Mouse (Mus musculus) cortical plate, adult 2 months (tissue): Measurements from ENCODE around the gene Ptprg. TPM values are rescaled to one million over a fixed set of nuclear protein-coding genes. Genes with fewer than 3 reads are reported as not detected.

Experiments
- H3K27ac ChIP-seq: fragments of 200-500 bp; 2 replicates; pipeline ENCODE4 v1.5.1; 2012; ENCODE audit warnings: low read length, control low read depth, inconsistent platforms; ENCODE audit not compliant: insufficient read depth
- H3K4me1 ChIP-seq: fragments of 200-500 bp; 2 replicates; pipeline ENCODE4 v1.6.1; 2011; ENCODE audit warnings: low read length; ENCODE audit not compliant: control insufficient read depth, insufficient read depth
- H3K4me3 ChIP-seq: fragments of 200-500 bp; 2 replicates; pipeline ENCODE4 v1.5.1; 2011; ENCODE audit warnings: mild to moderate bottlenecking, low read length, control low read depth; ENCODE audit not compliant: insufficient read depth
- CTCF ChIP-seq: fragments of 200-500 bp; IDR thresholded peaks from 2 replicates; pipeline ENCODE4 v1.5.1; 2011; ENCODE audit warnings: mild to moderate bottlenecking, control low read depth, low read length; ENCODE audit not compliant: insufficient read depth; ENCODE audit errors: extremely low read depth
- POLR2A ChIP-seq: fragments of 200-500 bp; IDR thresholded peaks from 2 replicates; pipeline ENCODE4 v1.6.1; 2011; ENCODE audit warnings: mild to moderate bottlenecking, low read length, control low read depth; ENCODE audit not compliant: insufficient read depth; ENCODE audit errors: extremely low read depth
- polyA plus RNA-seq: library from polyadenylated mRNA; depleted of rRNA; stranded (reverse); fragments of >200 nt; gene quantifications from 2 replicates; pipeline ENCODE4 v1.2.3, GENCODE M21; 2012

Ptprg gene
- polyA plus RNA-seq, 1 experiment: 27.9 TPM

DNA sequence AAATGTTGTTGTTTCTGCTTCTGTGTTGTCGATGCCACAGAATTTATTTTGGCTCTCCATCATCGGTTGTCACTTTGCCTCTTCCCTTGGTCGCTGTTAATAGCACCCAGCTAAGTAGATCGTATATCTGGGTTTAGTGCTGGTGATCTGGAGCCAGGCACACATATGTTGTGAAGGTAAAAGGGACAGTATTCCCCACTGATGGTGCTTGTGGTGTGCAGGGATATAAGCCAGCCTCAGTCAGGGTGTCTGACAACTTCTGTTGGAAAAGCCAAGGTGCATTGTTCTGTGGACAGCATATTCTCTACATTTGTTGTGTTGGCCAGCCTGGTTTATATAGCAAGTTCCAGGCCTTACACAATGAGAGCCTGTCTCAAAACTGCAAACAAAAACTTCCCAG lies 428.4 kb downstream of the Ptprg start:
- Histone ChIP-seq H3K4me1 (no peaks in the 10 kb centered on the region), H3K27ac (no peak overlapping the region), H3K4me3 (no peak overlapping the region)
- TF ChIP-seq POLR2A (no peak), CTCF (no peak)

DNA sequence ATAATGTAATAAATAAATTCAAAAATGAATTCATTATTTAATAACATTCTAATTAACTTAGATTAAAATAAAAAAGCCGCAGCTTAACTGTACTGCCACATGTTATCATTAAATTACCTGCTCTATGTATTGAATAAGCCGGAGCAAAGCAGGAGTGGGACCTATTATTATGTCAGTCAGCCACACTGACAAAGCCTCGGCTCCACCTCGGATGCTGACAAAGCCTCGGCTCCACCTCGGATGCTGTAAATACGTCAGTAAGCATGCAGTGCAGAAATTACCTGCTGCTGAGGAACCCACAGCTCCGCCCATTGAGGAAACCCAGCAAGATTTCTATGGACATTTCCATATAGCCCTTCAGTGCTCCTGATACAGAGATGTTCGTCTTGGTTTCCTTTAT lies 429.7 kb downstream of the Ptprg start:
- H3K4me1 ChIP-seq: no peaks in the 10 kb centered on the region
- no peak overlapping the region for H3K4me3 ChIP-seq
- H3K27ac ChIP-seq: no peak overlapping the region
- TF ChIP-seq POLR2A: no peak
- TF ChIP-seq CTCF: no peak

DNA sequence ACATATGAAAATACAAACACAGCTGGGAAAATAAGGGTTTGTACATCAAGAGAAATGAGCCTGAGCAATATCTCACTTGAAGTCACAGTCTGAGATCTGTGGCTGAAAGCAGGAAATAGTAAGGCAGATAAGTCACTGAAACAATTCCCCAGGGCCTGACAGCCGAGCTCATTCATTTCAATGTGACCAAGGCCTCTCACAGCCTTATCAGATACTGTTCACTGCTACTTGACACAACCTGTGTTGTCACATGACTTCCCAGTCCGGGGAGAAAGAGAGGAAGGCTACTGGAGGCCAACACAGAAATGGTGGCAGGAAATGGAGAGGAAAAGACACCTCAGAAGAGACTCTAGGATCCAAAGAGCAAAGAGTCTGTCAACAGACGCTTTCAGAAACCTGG lies 430.8 kb downstream of the Ptprg start:
- TF ChIP-seq CTCF (no peak), POLR2A (no peak)
- Histone ChIP-seq H3K4me3 (no peak overlapping the region), H3K4me1 (no peaks in the 10 kb centered on the region), H3K27ac (no peak overlapping the region)

DNA sequence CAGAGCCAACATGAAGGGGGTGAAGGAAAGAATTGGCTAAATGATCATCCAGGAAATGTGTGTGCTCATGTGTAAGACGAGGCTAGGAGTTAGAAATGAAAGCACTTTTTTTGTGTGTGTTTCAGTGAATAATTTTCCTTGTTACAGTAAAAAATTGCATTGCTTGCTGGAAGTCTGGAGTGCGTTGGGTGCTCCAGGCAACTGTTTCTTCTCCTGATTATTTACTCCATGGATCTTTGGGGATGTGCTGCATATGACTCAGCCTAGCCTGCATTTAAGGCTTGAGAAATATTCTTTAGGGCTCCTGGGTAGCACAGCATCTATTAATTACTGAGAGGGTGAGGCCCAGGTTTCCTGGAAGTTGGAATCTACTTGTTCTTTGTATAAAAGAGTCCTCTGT lies 435.6 kb downstream of the Ptprg start:
- TF ChIP-seq POLR2A: no peak
- Histone ChIP-seq H3K4me3 (no peak overlapping the region), H3K4me1 (no peaks in the 10 kb centered on the region), H3K27ac (no peak overlapping the region)

DNA sequence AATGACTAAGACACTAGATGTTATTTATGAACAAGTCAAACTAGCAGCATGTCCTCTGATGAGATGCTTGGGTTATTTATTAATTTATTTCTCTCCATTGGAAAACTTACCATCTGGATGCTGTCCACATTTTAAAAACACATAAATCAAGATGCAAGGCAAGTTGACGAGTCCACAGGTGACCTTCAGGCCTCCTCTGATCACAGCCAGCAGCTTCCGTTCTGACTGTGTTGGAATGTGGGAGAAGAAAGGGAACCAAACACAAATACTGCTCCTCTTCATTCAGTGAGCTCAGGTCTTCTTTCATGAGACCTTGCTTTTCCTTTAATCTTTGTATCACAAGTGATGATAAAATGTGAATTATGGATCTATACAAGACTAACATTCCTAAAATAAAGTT lies 437.8 kb downstream of the Ptprg start:
- H3K27ac ChIP-seq: no peak overlapping the region
- peaks cover 4% of the 10 kb centered on the region for H3K4me1 ChIP-seq
- TF ChIP-seq POLR2A: no peak
- no peak for TF ChIP-seq CTCF
- H3K4me3 ChIP-seq: no peak overlapping the region

DNA sequence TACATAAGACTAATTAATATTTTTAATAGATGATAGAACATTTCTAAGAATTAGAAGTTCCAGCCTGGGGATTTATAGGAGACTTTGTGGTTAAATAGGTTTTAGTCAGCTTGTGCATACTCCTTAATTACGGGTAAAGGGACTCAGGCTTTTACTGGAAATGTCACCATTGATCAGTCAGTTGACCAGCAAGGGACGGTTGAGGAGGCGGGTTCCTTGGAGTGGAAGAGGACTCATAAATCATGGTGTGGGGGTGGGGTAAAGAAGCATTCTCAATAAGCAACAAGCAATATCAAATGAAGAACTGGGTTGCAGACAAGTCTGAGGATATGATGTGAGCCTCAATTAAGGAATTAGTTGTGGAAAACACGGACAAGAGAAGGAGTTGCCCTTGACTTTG lies 438.8 kb downstream of the Ptprg start:
- H3K4me3 ChIP-seq: no peak overlapping the region
- H3K4me1 ChIP-seq: peaks cover 4% of the 10 kb centered on the region
- TF ChIP-seq CTCF: no peak
- no peak for TF ChIP-seq POLR2A
- H3K27ac ChIP-seq: no peak overlapping the region

DNA sequence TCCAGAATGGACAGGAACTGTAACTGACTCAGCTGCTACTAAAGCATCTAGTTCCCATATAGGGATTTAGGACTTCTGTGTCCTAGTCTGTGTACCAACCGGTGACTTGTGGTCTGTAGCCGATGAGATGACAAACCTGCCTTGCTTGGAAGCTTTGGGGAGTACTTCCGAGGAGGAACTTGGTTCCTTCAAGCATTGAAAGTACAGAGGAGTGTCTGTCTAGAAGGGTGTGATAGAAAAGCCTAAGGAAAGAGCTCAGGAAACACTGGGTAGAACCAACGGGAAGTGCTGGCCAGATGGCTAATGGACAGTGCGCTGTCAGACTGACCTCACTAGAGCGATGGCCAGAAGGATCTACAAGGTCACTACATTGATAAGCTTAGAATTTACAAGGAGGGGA lies 439.2 kb downstream of the Ptprg start:
- TF ChIP-seq CTCF (no peak), POLR2A (no peak)
- no peak overlapping the region for H3K4me3 ChIP-seq
- H3K4me1 ChIP-seq: peaks cover 4% of the 10 kb centered on the region
- H3K27ac ChIP-seq: no peak overlapping the region

DNA sequence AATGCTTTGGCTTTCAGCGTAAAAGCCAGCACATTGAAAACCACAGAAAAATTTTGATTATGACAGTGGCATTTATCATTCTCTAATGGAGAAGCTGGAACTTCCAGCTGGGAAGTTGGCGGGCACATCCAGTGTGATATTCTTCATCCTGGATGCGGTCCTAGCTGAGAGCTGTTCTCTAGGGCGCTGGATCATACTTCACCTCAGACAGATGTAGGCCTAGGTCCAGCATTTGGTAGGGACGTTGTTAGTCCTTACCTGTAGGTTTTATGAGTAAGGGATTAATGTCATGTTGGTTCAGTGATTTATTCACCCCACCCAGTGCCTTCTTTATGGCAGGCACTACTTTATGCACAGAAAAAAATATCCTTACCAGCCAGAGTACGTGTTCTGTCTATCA lies 444.2 kb downstream of the Ptprg start:
- Histone ChIP-seq H3K4me1 (peaks cover 5% of the 10 kb centered on the region), H3K4me3 (no peak overlapping the region), H3K27ac (no peak overlapping the region)
- TF ChIP-seq CTCF (no peak), POLR2A (no peak)

DNA sequence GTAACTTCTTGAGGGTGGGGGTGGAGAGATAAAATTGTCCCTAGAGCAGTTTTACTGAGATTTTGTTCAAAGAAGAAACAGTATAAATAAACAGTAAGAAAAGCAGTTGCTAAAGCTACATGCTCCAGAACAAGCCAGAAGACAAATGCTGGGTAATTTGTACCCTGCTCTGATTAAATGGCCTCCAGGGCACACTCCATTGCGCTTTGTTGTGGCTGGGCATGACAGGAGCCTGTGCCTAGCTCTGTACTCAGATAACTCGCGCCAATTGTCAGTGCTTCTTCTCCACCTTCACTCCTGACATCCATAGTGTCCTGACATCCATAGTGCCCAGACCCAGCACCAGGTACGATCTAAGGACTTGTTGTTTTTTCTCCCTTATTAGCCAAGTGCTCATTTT lies 445.1 kb downstream of the Ptprg start:
- TF ChIP-seq CTCF (no peak), POLR2A (no peak)
- H3K4me3 ChIP-seq: no peak overlapping the region
- H3K27ac ChIP-seq: no peak overlapping the region
- H3K4me1 ChIP-seq: peaks cover 5% of the 10 kb centered on the region

DNA sequence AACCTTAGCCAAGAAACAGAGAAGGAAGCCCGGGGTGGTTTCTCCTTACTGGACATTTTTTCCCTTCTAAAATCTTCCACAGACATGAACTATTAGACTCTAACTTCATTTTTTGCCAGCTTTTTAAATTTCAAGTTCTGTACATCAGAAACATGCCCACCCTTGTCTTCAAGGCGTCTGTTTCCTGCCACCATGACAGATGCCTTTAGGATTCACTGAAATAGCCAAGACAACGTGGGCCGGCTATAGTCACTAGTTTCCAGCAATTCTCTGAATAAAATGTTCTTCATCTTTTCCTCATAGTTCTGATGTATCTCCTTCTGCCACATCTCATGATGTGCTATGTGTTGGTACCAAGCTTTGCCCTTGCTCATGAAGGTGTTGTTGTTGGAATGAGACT lies 450.7 kb downstream of the Ptprg start:
- H3K4me1 ChIP-seq: peaks cover 3% of the 10 kb centered on the region; the same call in 1 of the 2 replicates
- TF ChIP-seq POLR2A (no peak), CTCF (no peak)
- no peak overlapping the region for H3K27ac ChIP-seq
- no peak overlapping the region for H3K4me3 ChIP-seq

DNA sequence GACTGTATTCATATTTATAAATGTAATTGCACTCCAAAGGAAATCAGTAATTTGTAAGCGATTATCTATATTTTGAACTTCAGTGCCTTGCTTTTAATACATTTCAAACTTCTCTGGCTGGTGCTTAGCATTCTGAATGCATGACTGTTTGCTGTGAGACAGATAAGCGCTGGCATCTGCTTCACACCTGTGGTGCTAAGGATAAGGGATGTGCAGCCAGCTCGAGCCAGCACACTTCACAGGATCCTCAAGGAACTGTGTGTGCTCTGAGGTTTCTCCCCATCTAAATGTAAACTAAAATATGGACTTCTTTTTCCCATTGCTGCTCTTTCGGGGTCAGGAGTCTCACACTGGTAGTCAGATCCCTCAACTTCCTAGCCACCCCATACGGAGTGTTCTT lies 458.4 kb downstream of the Ptprg start:
- Histone ChIP-seq H3K27ac (no peak overlapping the region), H3K4me1 (no peaks in the 10 kb centered on the region), H3K4me3 (no peak overlapping the region)
- no peak for TF ChIP-seq CTCF
- TF ChIP-seq POLR2A: no peak
